Mouse (Mus musculus) G1E-ER4 (cell line): ENCODE measurements around the gene Cdca7l. TPM values are rescaled to one million over a fixed set of nuclear protein-coding genes. Genes with fewer than 3 reads are reported as not detected.
"Not testable (repeated sequence)": the region's sequence is repeated elsewhere in the genome, so short reads cannot be mapped to it uniquely, and the experiment has no call there.

Experiments used
- GATA1 ChIP-seq: IDR thresholded peaks from one replicate; pipeline ENCODE4 v1.8.0; 2012; ENCODE audit warnings: low read length, inconsistent platforms
- polyA plus RNA-seq: library from polyadenylated mRNA; stranded (reverse); fragments of >175 nt; gene quantifications from 2 replicates; pipeline ENCODE4 v1.2.3, GENCODE M21; 2012

The Cdca7l gene
- polyA plus RNA-seq: 5.9 and 11.3 TPM in 2 replicates

GRCm38 (mm10) chr12:117803989-117804388, at the start of gene Cdca7l:
Cdca7l (plus strand) TSS chr12:117804289.
- not testable (repeated sequence) for TF ChIP-seq GATA1

- no peak for TF ChIP-seq GATA1
Measured at GRCm38 (mm10) chr12:117756010-117756409, 48.1 kb upstream of the Cdca7l start.

GRCm38 (mm10) chr12:117760373-117760772, 43.7 kb upstream of the Cdca7l start:
- TF ChIP-seq GATA1: no peak

- TF ChIP-seq GATA1: no peak
Measured at GRCm38 (mm10) chr12:117760846-117761245, 43.2 kb upstream of the Cdca7l start.

- TF ChIP-seq GATA1: no peak
Measured at GRCm38 (mm10) chr12:117761698-117762097, 42.4 kb upstream of the Cdca7l start.

- no peak for TF ChIP-seq GATA1
Measured at GRCm38 (mm10) chr12:117763247-117763646, 40.8 kb upstream of the Cdca7l start.

GRCm38 (mm10) chr12:117764839-117765238, 39.2 kb upstream of the Cdca7l start:
- TF ChIP-seq GATA1: no peak

- TF ChIP-seq GATA1: no peak
Measured at GRCm38 (mm10) chr12:117769113-117769512, 35.0 kb upstream of the Cdca7l start.

- TF ChIP-seq GATA1: no peak
Measured at GRCm38 (mm10) chr12:117770211-117770610, 33.9 kb upstream of the Cdca7l start.

GRCm38 (mm10) chr12:117771156-117771555, 32.9 kb upstream of the Cdca7l start:
- TF ChIP-seq GATA1: no peak

- no peak for TF ChIP-seq GATA1
Measured at GRCm38 (mm10) chr12:117772638-117773037, 31.5 kb upstream of the Cdca7l start.

GRCm38 (mm10) chr12:117776841-117777240, 27.2 kb upstream of the Cdca7l start:
- no peak for TF ChIP-seq GATA1

GRCm38 (mm10) chr12:117781360-117781759, 22.7 kb upstream of the Cdca7l start:
- no peak for TF ChIP-seq GATA1

- no peak for TF ChIP-seq GATA1
Measured at GRCm38 (mm10) chr12:117783426-117783825, 20.7 kb upstream of the Cdca7l start.

GRCm38 (mm10) chr12:117786621-117787020, 17.5 kb upstream of the Cdca7l start:
- no peak for TF ChIP-seq GATA1

- TF ChIP-seq GATA1: no peak
Measured at GRCm38 (mm10) chr12:117788513-117789011, 15.5 kb upstream of the Cdca7l start.

GRCm38 (mm10) chr12:117789017-117789416, 15.1 kb upstream of the Cdca7l start:
- TF ChIP-seq GATA1: no peak

GRCm38 (mm10) chr12:117795303-117795702, 8.8 kb upstream of the Cdca7l start:
- TF ChIP-seq GATA1: no peak

- TF ChIP-seq GATA1: no peak
Measured at GRCm38 (mm10) chr12:117805576-117805975, 1.5 kb downstream of the Cdca7l start.
